Mouse (Mus musculus) liver, adult 2 months (tissue): ENCODE data around the gene Trmt112. TPM values are rescaled to one million over a fixed set of nuclear protein-coding genes. Genes with fewer than 3 reads are reported as not detected.

Experiments used
- DNase-seq: peaks from one replicate; pipeline ENCODE4 v3.0.0-alpha.2; 2011; ENCODE audit warnings: low read depth, low spot score; ENCODE audit errors: extremely low read depth
- H3K27ac ChIP-seq: fragments of 200-500 bp; replicated peaks from 2 replicates; pipeline ENCODE4 v1.5.1; 2012; ENCODE audit warnings: low read depth, mild to moderate bottlenecking, control low read depth, inconsistent platforms, low read length; ENCODE audit not compliant: insufficient read depth
- H3K27me3 ChIP-seq: fragments of 200-500 bp; 2 replicates; pipeline ENCODE4 v1.6.1; 2012; ENCODE audit warnings: mild to moderate bottlenecking, moderate library complexity, low read length, inconsistent platforms; ENCODE audit not compliant: control insufficient read depth, insufficient read depth
- H3K36me3 ChIP-seq: fragments of 200-500 bp; 2 replicates; pipeline ENCODE4 v1.6.1; 2012; ENCODE audit warnings: low read length, inconsistent platforms; ENCODE audit not compliant: control insufficient read depth, insufficient read depth
- H3K4me1 ChIP-seq: fragments of 200-500 bp; 2 replicates; pipeline ENCODE4 v1.6.1; 2011; ENCODE audit warnings: low read length; ENCODE audit not compliant: control insufficient read depth, insufficient read depth
- H3K4me3 ChIP-seq: fragments of 200-500 bp; 2 replicates; pipeline ENCODE4 v1.5.1; 2011; ENCODE audit warnings: low read depth, mild to moderate bottlenecking, control low read depth, low read length, moderate library complexity; ENCODE audit not compliant: insufficient read depth
- H3K79me2 ChIP-seq: fragments of 200-500 bp; 2 replicates; pipeline ENCODE4 v1.6.1; 2012; ENCODE audit warnings: inconsistent platforms, mild to moderate bottlenecking, low read length, moderate library complexity; ENCODE audit not compliant: control insufficient read depth, insufficient read depth
- H3K9ac ChIP-seq: fragments of 200-500 bp; 2 replicates; pipeline ENCODE4 v1.6.1; 2012; ENCODE audit warnings: low read depth, mild to moderate bottlenecking, control low read depth, inconsistent platforms, low read length
- CTCF ChIP-seq: fragments of 200-500 bp; IDR thresholded peaks from 2 replicates; pipeline ENCODE4 v1.5.1; 2011; ENCODE audit warnings: low read depth, low read length, control low read depth
- POLR2A ChIP-seq: fragments of 200-500 bp; IDR thresholded peaks from 2 replicates; pipeline ENCODE4 v1.6.1; 2011; ENCODE audit warnings: low read length, control low read depth; ENCODE audit not compliant: insufficient read depth; ENCODE audit errors: extremely low read depth
- WGBS: fragments of 180-500 bp; shearing (Covaris S2); methylation state at CpG from one replicate; pipeline ENCODE4 v1.1.7; 2018; 5-methylcytosine and 5-hydroxymethylcytosine counted together
- polyA plus RNA-seq: library from polyadenylated mRNA; depleted of rRNA; stranded (reverse); fragments of >200 nt; gene quantifications from 2 replicates; pipeline ENCODE4 v1.2.3, GENCODE M21; 2012
- total RNA-seq: library from RNA; depleted of rRNA; stranded (reverse); fragments of >200 nt; gene quantifications from 2 replicates; pipeline ENCODE4 v1.2.3, GENCODE M21; 2014

Gene Trmt112
- total and polyA plus RNA-seq, 2 experiments, result 30.7 to 89.7 TPM

GRCm38 (mm10) chr19:6933102-6933435 is 23.6 kb downstream of the Trmt112 start:
- peaks cover 8% of the 10 kb centered on the region for H3K4me1 ChIP-seq
- no peaks in the 10 kb centered on the region for H3K79me2 ChIP-seq
- no peak for TF ChIP-seq CTCF
- no peak for DNase-seq
- no peaks in the 10 kb centered on the region for H3K36me3 ChIP-seq
- H3K4me3 ChIP-seq, result no peak overlapping the region
- H3K27me3 ChIP-seq, result peaks cover 10% of the 10 kb centered on the region
- H3K27ac ChIP-seq, result no peak overlapping the region
- H3K9ac ChIP-seq, result no peak overlapping the region
- 76% methylated on average over 4 of the region's 4 CpGs for WGBS

- DNase-seq, result no peak
- no peak for TF ChIP-seq POLR2A
- TF ChIP-seq CTCF, result no peak
- no peaks in the 10 kb centered on the region for H3K79me2 ChIP-seq
- 13% methylated on average over 58 of the region's 58 CpGs for WGBS
- no peaks in the 10 kb centered on the region for H3K36me3 ChIP-seq
- peaks cover 13% of the 10 kb centered on the region for H3K4me1 ChIP-seq
- H3K4me3 ChIP-seq, result peak overlapping the region; percentile 27; the same call in 1 of the 2 replicates
- H3K27ac ChIP-seq, result no peak overlapping the region
- peaks cover 10% of the 10 kb centered on the region for H3K27me3 ChIP-seq
- peak overlapping the region; percentile 38; the same call in 1 of the 2 replicates for H3K9ac ChIP-seq
These were observed 24.1 kb downstream of the Trmt112 start for GRCm38 (mm10) chr19:6933436-6934194.

- WGBS, result 24% methylated on average over 23 of the region's 23 CpGs
- no peaks in the 10 kb centered on the region for H3K79me2 ChIP-seq
- peak within 1 kb of the TSS; percentile 27; the same call in 1 of the 2 replicates for H3K4me3 ChIP-seq
- H3K4me1 ChIP-seq, result peaks cover 14% of the 10 kb centered on the region
- DNase-seq, result no peak
- H3K27me3 ChIP-seq, result peaks cover 10% of the 10 kb centered on the region
- no peaks in the 10 kb centered on the region for H3K36me3 ChIP-seq
- H3K27ac ChIP-seq, result no peak within 1 kb of the TSS
- peak within 1 kb of the TSS; percentile 38; the same call in 1 of the 2 replicates for H3K9ac ChIP-seq
- TF ChIP-seq POLR2A (no peak), CTCF (no peak)
These were observed 24.9 kb downstream of the Trmt112 start, which contains the start of gene Kcnk4 for GRCm38 (mm10) chr19:6934195-6934977. Gene Kcnk4, minus strand, starts transcription at chr19:6934515.

- Histone ChIP-seq H3K9ac (no peak overlapping the region), H3K79me2 (no peaks in the 10 kb centered on the region), H3K27ac (no peak overlapping the region), H3K27me3 (peaks cover 10% of the 10 kb centered on the region), H3K4me1 (peaks cover 20% of the 10 kb centered on the region), H3K4me3 (no peak overlapping the region), H3K36me3 (no peaks in the 10 kb centered on the region)
- TF ChIP-seq POLR2A (no peak), CTCF (peak; percentile 56; the same call in 1 of the 2 replicates)
- no peak for DNase-seq
- 44% methylated on average over 3 of the region's 3 CpGs for WGBS
These were observed 26.8 kb downstream of the Trmt112 start for GRCm38 (mm10) chr19:6936299-6936698.

- Histone ChIP-seq H3K4me1 (peaks cover 21% of the 10 kb centered on the region), H3K79me2 (peaks cover 4% of the 10 kb centered on the region), H3K4me3 (no peak overlapping the region), H3K36me3 (no peaks in the 10 kb centered on the region), H3K27ac (peak overlapping the region; percentile 52), H3K27me3 (peaks cover 10% of the 10 kb centered on the region), H3K9ac (no peak overlapping the region)
- DNase-seq, result peak; percentile 90
- TF ChIP-seq CTCF (no peak), POLR2A (no peak)
- WGBS, result 30% methylated on average over 16 of the region's 16 CpGs
These were observed 28.3 kb downstream of the Trmt112 start for GRCm38 (mm10) chr19:6937541-6938465.
